Mouse (Mus musculus): ENCODE data around the gene Adam17.
"Not testable (repeated sequence)": the region's sequence is repeated elsewhere in the genome, so short reads cannot be mapped to it uniquely, and the experiment has no call there.

Adam17 gene

GRCm38 (mm10) chr12:21373100-21373819 lies at the start of gene Adam17:
TSS of gene Adam17 (minus strand) at chr12:21373632.
- peak; percentile 93 to 97 for DNase-seq

GRCm38 (mm10) chr12:21418621-21419131 lies 45.2 kb upstream of the Adam17 start:
- DNase-seq = no peak

GRCm38 (mm10) chr12:21418083-21418482 lies 44.7 kb upstream of the Adam17 start:
- no peak for DNase-seq

- DNase-seq = peak; percentile 98 to 99
Observed at GRCm38 (mm10) chr12:21417100-21418070, 44.0 kb upstream of the Adam17 start, which contains the start of gene Ywhaq. TSS of gene Ywhaq (minus strand) at chr12:21417637.

- no peak for DNase-seq
Observed at GRCm38 (mm10) chr12:21416506-21416905, 43.1 kb upstream of the Adam17 start.

GRCm38 (mm10) chr12:21410620-21411019 lies 37.2 kb upstream of the Adam17 start:
- DNase-seq = no peak

- no peak for DNase-seq
Observed at GRCm38 (mm10) chr12:21409651-21410050, 36.2 kb upstream of the Adam17 start.

- DNase-seq = no peak
Observed at GRCm38 (mm10) chr12:21408789-21409367, 35.4 kb upstream of the Adam17 start.

- DNase-seq = no peak
Observed at GRCm38 (mm10) chr12:21402771-21403170, 29.3 kb upstream of the Adam17 start.

- DNase-seq = no peak
Observed at GRCm38 (mm10) chr12:21386201-21386600, 12.8 kb upstream of the Adam17 start.

GRCm38 (mm10) chr12:21378765-21379346 lies 5.4 kb upstream of the Adam17 start:
- not testable (repeated sequence) for DNase-seq

GRCm38 (mm10) chr12:21375376-21376157 lies 2.1 kb upstream of the Adam17 start:
- no peak for DNase-seq

- DNase-seq = no peak
Observed at GRCm38 (mm10) chr12:21373820-21374475, 516 bp upstream of the Adam17 start.

GRCm38 (mm10) chr12:21370035-21370611 lies 3.3 kb downstream of the Adam17 start:
- no peak for DNase-seq

GRCm38 (mm10) chr12:21369087-21369410 lies 4.4 kb downstream of the Adam17 start:
- DNase-seq = no peak

- no peak for DNase-seq
Observed at GRCm38 (mm10) chr12:21368376-21369086, 4.9 kb downstream of the Adam17 start.

GRCm38 (mm10) chr12:21364624-21365435 lies 8.6 kb downstream of the Adam17 start:
- no peak for DNase-seq

GRCm38 (mm10) chr12:21363195-21363594 lies 10.2 kb downstream of the Adam17 start:
- DNase-seq = no peak

GRCm38 (mm10) chr12:21362686-21363085 lies 10.7 kb downstream of the Adam17 start:
- no peak for DNase-seq
